Mouse (Mus musculus): ENCODE results near the gene Ctsa.
A peak's percentile ranks its signal among the peaks of the same experiment; 100 is the strongest.
"Not testable (repeated sequence)": the region's sequence is repeated elsewhere in the genome, so short reads cannot be mapped to it uniquely, and the experiment has no call there.

Ctsa gene

GRCm38 (mm10) chr2:164850061-164850460 lies 17.4 kb downstream of the Ctsa start:
- DNase-seq (ENCODE audit: low spot score) = no peak

- DNase-seq (ENCODE audit: low spot score) = not testable (repeated sequence)
Observed at GRCm38 (mm10) chr2:164855572-164855971, 22.9 kb downstream of the Ctsa start.

GRCm38 (mm10) chr2:164856309-164857100 lies 23.8 kb downstream of the Ctsa start:
- DNase-seq (ENCODE audit: low spot score) = no peak

GRCm38 (mm10) chr2:164857101-164857821 lies 24.6 kb downstream of the Ctsa start, which contains the start of gene Pltp:
Gene Pltp (minus strand): TSS chr2:164857711.
- no peak for DNase-seq (ENCODE audit: low spot score)

- no peak for DNase-seq (ENCODE audit: low spot score)
Observed at GRCm38 (mm10) chr2:164857842-164858553, 25.3 kb downstream of the Ctsa start.

- no peak for DNase-seq (ENCODE audit: low spot score)
Observed at GRCm38 (mm10) chr2:164859155-164859554, 26.5 kb downstream of the Ctsa start.

GRCm38 (mm10) chr2:164859640-164860432 lies 27.2 kb downstream of the Ctsa start:
- no peak for DNase-seq (ENCODE audit: low spot score)

GRCm38 (mm10) chr2:164861094-164861493 lies 28.4 kb downstream of the Ctsa start:
- no peak for DNase-seq (ENCODE audit: low spot score)

- DNase-seq (ENCODE audit: low spot score) = peak; percentile 58
Observed at GRCm38 (mm10) chr2:164862179-164862861, 29.6 kb downstream of the Ctsa start.

GRCm38 (mm10) chr2:164863411-164863810 lies 30.7 kb downstream of the Ctsa start:
- not testable (repeated sequence) for DNase-seq (ENCODE audit: low spot score)

- DNase-seq (ENCODE audit: low spot score) = no peak
Observed at GRCm38 (mm10) chr2:164864593-164864992, 31.9 kb downstream of the Ctsa start.

- DNase-seq (ENCODE audit: low spot score) = peak; percentile 52
Observed at GRCm38 (mm10) chr2:164866741-164867551, 34.3 kb downstream of the Ctsa start.

- no peak for DNase-seq (ENCODE audit: low spot score)
Observed at GRCm38 (mm10) chr2:164867566-164867965, 34.9 kb downstream of the Ctsa start.

- no peak for DNase-seq (ENCODE audit: low spot score)
Observed at GRCm38 (mm10) chr2:164868491-164868890, 35.8 kb downstream of the Ctsa start.

- DNase-seq (ENCODE audit: low spot score) = no peak
Observed at GRCm38 (mm10) chr2:164871602-164872303, 39.1 kb downstream of the Ctsa start.

- no peak for DNase-seq (ENCODE audit: low spot score)
Observed at GRCm38 (mm10) chr2:164873621-164874020, 40.9 kb downstream of the Ctsa start.

- no peak for DNase-seq (ENCODE audit: low spot score)
Observed at GRCm38 (mm10) chr2:164874239-164874769, 41.6 kb downstream of the Ctsa start.

- not testable (repeated sequence) for DNase-seq (ENCODE audit: low spot score)
Observed at GRCm38 (mm10) chr2:164875648-164876047, 43.0 kb downstream of the Ctsa start.
